Comparison of ENCODE assay signal across 8 mouse cellular contexts in genomic region chr14:75761028-75761805, GRCm38 (mm10). TPM values are rescaled to one million over a fixed set of nuclear protein-coding genes. Genes with fewer than 3 reads are reported as not detected.
DNase-seq lines count a peak whose midpoint lies in the region; ATAC-seq and TF ChIP-seq lines count a peak whose summit lies in the region.

No protein-coding gene starts in this region.

- no peak for TF ChIP-seq POLR2A in thymus, adult 2 months (IDR thresholded peaks at IDR 0.05; ENCODE audit: control insufficient read depth, extremely low read depth, insufficient read depth, low read length, poor library complexity)

- peaks cover 37% of the 10 kb centered on the region for H3K36me3 ChIP-seq in forebrain, embryonic 13.5 days (ENCODE audit: poor library complexity, severe bottlenecking)
- H3K36me3 ChIP-seq in forebrain, embryonic 10.5 days (replicated peaks), result peaks cover 39% of the 10 kb centered on the region
- H3K36me3 ChIP-seq in thymus, adult 2 months (ENCODE audit: control insufficient read depth, insufficient read depth, low read length), result peaks cover 3% of the 10 kb centered on the region
- H3K36me3 ChIP-seq in lung, postnatal 0 days (ENCODE audit: insufficient read depth, low read length), result no peaks in the 10 kb centered on the region
- H3K36me3 ChIP-seq in stomach, postnatal 0 days (ENCODE audit: control insufficient read depth, insufficient read depth, low read length), result no peaks in the 10 kb centered on the region

- H3K27me3 ChIP-seq in forebrain, embryonic 13.5 days, result peaks cover 10% of the 10 kb centered on the region
- H3K27me3 ChIP-seq in forebrain, embryonic 10.5 days (ENCODE audit: poor library complexity, severe bottlenecking), result peaks cover 5% of the 10 kb centered on the region; the same call in 1 of the 2 replicates
- H3K27me3 ChIP-seq in thymus, adult 2 months (ENCODE audit: control insufficient read depth, insufficient read depth, low read length), result no peaks in the 10 kb centered on the region
- H3K27me3 ChIP-seq in lung, postnatal 0 days (replicated peaks; ENCODE audit: insufficient read depth, low read length), result no peaks in the 10 kb centered on the region
- H3K27me3 ChIP-seq in stomach, postnatal 0 days (ENCODE audit: control insufficient read depth, insufficient read depth, low read length), result no peaks in the 10 kb centered on the region

- TF ChIP-seq CTCF in thymus, adult 2 months (IDR thresholded peaks at IDR 0.05; ENCODE audit: borderline replicate concordance, control insufficient read depth, extremely low read depth, insufficient read depth, low read length, poor library complexity), result no peak
- peak; percentile 86 for TF ChIP-seq CTCF in lung, postnatal 0 days (IDR thresholded peaks at IDR 0.05)
- peak; percentile 84 for TF ChIP-seq CTCF in stomach, postnatal 0 days (IDR thresholded peaks at IDR 0.05; ENCODE audit: low read depth)

- no peak overlapping the region for H3K9ac ChIP-seq in forebrain, embryonic 13.5 days
- no peak overlapping the region for H3K9ac ChIP-seq in lung, postnatal 0 days (replicated peaks; ENCODE audit: low read depth)
- H3K9ac ChIP-seq in stomach, postnatal 0 days (ENCODE audit: low read length), result no peak overlapping the region

- H3K4me2 ChIP-seq in forebrain, embryonic 13.5 days, result no peak overlapping the region
- H3K4me2 ChIP-seq in lung, postnatal 0 days (replicated peaks; ENCODE audit: low read depth, low read length), result no peak overlapping the region
- no peak overlapping the region for H3K4me2 ChIP-seq in stomach, postnatal 0 days (replicated peaks; ENCODE audit: low read depth)

- no peak overlapping the region for H3K4me3 ChIP-seq in forebrain, embryonic 13.5 days
- no peak overlapping the region for H3K4me3 ChIP-seq in forebrain, embryonic 10.5 days
- no peak overlapping the region for H3K4me3 ChIP-seq in thymus, adult 2 months (ENCODE audit: control insufficient read depth, insufficient read depth, low read length)
- no peak overlapping the region for H3K4me3 ChIP-seq in lung, postnatal 0 days (ENCODE audit: low read depth, low read length)
- H3K4me3 ChIP-seq in stomach, postnatal 0 days (ENCODE audit: low read depth, low read length), result no peak overlapping the region

- DNase-seq in forebrain, embryonic 10.5 days (ENCODE audit: extremely low spot score, low spot score), result no peak
- peak; percentile 47 for DNase-seq in thymus, adult 2 months
- no peak for DNase-seq in thymus, adult 18-20 months
- DNase-seq in embryo, embryonic 10.5 days (ENCODE audit: low spot score), result peak; percentile 81
- DNase-seq in lung, postnatal 0 days (ENCODE audit: low spot score), result peak; percentile 73
- peak; percentile 37 for DNase-seq in stomach, postnatal 0 days (ENCODE audit: low spot score)

- H3K27ac ChIP-seq in forebrain, embryonic 13.5 days, result no peak overlapping the region
- no peak overlapping the region for H3K27ac ChIP-seq in forebrain, embryonic 10.5 days
- H3K27ac ChIP-seq in thymus, adult 2 months (ENCODE audit: control insufficient read depth, insufficient read depth, low read length), result no peak overlapping the region
- H3K27ac ChIP-seq in lung, postnatal 0 days (ENCODE audit: low read length), result no peak overlapping the region
- H3K27ac ChIP-seq in stomach, postnatal 0 days (replicated peaks), result no peak overlapping the region

- WGBS in forebrain, embryonic 13.5 days, result 63% methylated on average over 10 of the region's 10 CpGs
- 68% methylated on average over 10 of the region's 10 CpGs for WGBS in forebrain, embryonic 10.5 days
- WGBS in thymus, adult 2 months, result 70% methylated on average over 10 of the region's 10 CpGs
- 56% methylated on average over 10 of the region's 10 CpGs for WGBS in lung, postnatal 0 days
- WGBS in stomach, postnatal 0 days, result 56% methylated on average over 10 of the region's 10 CpGs

- no peaks in the 10 kb centered on the region for H3K9me3 ChIP-seq in forebrain, embryonic 13.5 days (replicated peaks)
- no peaks in the 10 kb centered on the region for H3K9me3 ChIP-seq in forebrain, embryonic 10.5 days
- H3K9me3 ChIP-seq in lung, postnatal 0 days (ENCODE audit: low read length), result no peaks in the 10 kb centered on the region
- no peaks in the 10 kb centered on the region for H3K9me3 ChIP-seq in stomach, postnatal 0 days (ENCODE audit: control insufficient read depth, low read length)

- 0 out of 2 replicates have a peak, but pooled peaks have one; percentile 48 for ATAC-seq in forebrain, embryonic 13.5 days
- peak; percentile 86 for ATAC-seq in inflammation-experienced regulatory T-cells, adult 6 months
- ATAC-seq in lung, postnatal 0 days, result peak; percentile 57
- 0 out of 2 replicates have a peak, but pooled peaks have one; percentile 59 for ATAC-seq in stomach, postnatal 0 days (ENCODE audit: low FRiP score, low TSS enrichment)

- no peaks in the 10 kb centered on the region for H3K4me1 ChIP-seq in forebrain, embryonic 13.5 days
- H3K4me1 ChIP-seq in forebrain, embryonic 10.5 days, result no peaks in the 10 kb centered on the region
- H3K4me1 ChIP-seq in thymus, adult 2 months (replicated peaks; ENCODE audit: control insufficient read depth, insufficient read depth, low read length), result no peaks in the 10 kb centered on the region
- no peaks in the 10 kb centered on the region for H3K4me1 ChIP-seq in lung, postnatal 0 days (ENCODE audit: insufficient read depth, low read depth, low read length)
- no peaks in the 10 kb centered on the region for H3K4me1 ChIP-seq in stomach, postnatal 0 days (replicated peaks; ENCODE audit: control insufficient read depth, insufficient read depth)

- no peak for TF ChIP-seq EP300 in lung, postnatal 0 days (IDR thresholded peaks at IDR 0.05)
- TF ChIP-seq EP300 in stomach, postnatal 0 days (optimal IDR thresholded peaks at IDR 0.05), result no peak

RNA-seq across cellular contexts. Expression of gene Cog3, which starts 6.9 kb away (rescaled TPM):
- polyA plus RNA-seq in forebrain, embryonic 13.5 days (2015; fragmentation: Nextera tagmentation; extraction: Ambion mirVana), result 19.3 and 21.5 TPM in 2 replicates
- polyA plus RNA-seq in forebrain, embryonic 10.5 days (2016; fragmentation: Nextera tagmentation; extraction: Ambion mirVana), result 17.7 and 18.6 TPM in 2 replicates
- polyA plus RNA-seq in thymus, adult 2 months (2012; rRNA removed), result 16.1 and 16.2 TPM in 2 replicates
- 10 to 100 TPM in 1 of 3 experiments, 1 to 10 TPM in 2; 8.5 to 10.1 (median 8.6) TPM for polyA plus RNA-seq in inflammation-experienced regulatory T-cells, adult 6 months (2017; shearing (Covaris generic))
- 12.8 and 13.4 TPM in 2 replicates for polyA plus RNA-seq in lung, postnatal 0 days (2015; fragmentation: Nextera tagmentation; extraction: Ambion mirVana)
- 11.3 and 11.4 TPM in 2 replicates for polyA plus RNA-seq in stomach, postnatal 0 days (2015; fragmentation: Nextera tagmentation; extraction: Ambion mirVana)

RNA-seq across cellular contexts. Expression of gene Slc25a30, which starts 25.6 kb away (rescaled TPM):
- 9.5 and 11.4 TPM in 2 replicates for polyA plus RNA-seq in forebrain, embryonic 13.5 days (2015; fragmentation: Nextera tagmentation; extraction: Ambion mirVana)
- polyA plus RNA-seq in forebrain, embryonic 10.5 days (2016; fragmentation: Nextera tagmentation; extraction: Ambion mirVana), result 6.9 and 7.9 TPM in 2 replicates
- polyA plus RNA-seq in thymus, adult 2 months (2012; rRNA removed), result 10.9 and 15.7 TPM in 2 replicates
- polyA plus RNA-seq in inflammation-experienced regulatory T-cells, adult 6 months (2017; shearing (Covaris generic)), result 10 to 100 TPM; 19.9 to 22.3 (median 21.9) TPM
- polyA plus RNA-seq in lung, postnatal 0 days (2015; fragmentation: Nextera tagmentation; extraction: Ambion mirVana), result 3.6 and 3.8 TPM in 2 replicates
- polyA plus RNA-seq in stomach, postnatal 0 days (2015; fragmentation: Nextera tagmentation; extraction: Ambion mirVana), result 1.3 and 1.5 TPM in 2 replicates

Comparison
In these comparisons a context has a peak if more than half of its experiments do, and no peak if none do; other contexts are left out.
1. DNase-seq: peak in thymus, adult 2 months (single experiment), embryo, embryonic 10.5 days (single experiment), lung, postnatal 0 days (single experiment) and stomach, postnatal 0 days (single experiment); none in forebrain, embryonic 10.5 days (single experiment) and thymus, adult 18-20 months (0 of 2).
2. Peak in every context shown above with its lines, with median percentiles within 50 percentile points of each other: ATAC-seq.